Mouse (Mus musculus) forebrain, embryonic 11.5 days (tissue): ENCODE measurements around the gene Zfp626. TPM values are rescaled to one million over a fixed set of nuclear protein-coding genes. Genes with fewer than 3 reads are reported as not detected.
A peak's percentile ranks its signal among the peaks of the same experiment; 100 is the strongest.
"Not testable (repeated sequence)": the region's sequence is repeated elsewhere in the genome, so short reads cannot be mapped to it uniquely, and the experiment has no call there.

Experiments
- ATAC-seq: fragments of 200-750 bp; cut with Nextera tagmentation; replicated peaks from 2 replicates; pipeline ENCODE4 v1.8.0; 2017; ENCODE audit warnings: moderate TSS enrichment; ENCODE audit not compliant: low FRiP score
- DNase-seq: peaks from one replicate; pipeline ENCODE4 v3.0.0-alpha.2; 2017; ENCODE audit warnings: low spot score
- H3K27ac ChIP-seq: fragments of 300-500 bp; sonication (generic); 2 replicates; pipeline ENCODE4 v1.5.1; 2014; ENCODE audit warnings: low read depth, low read length
- H3K27me3 ChIP-seq: fragments of 300-500 bp; sonication (generic); 2 replicates; pipeline ENCODE4 v1.6.1; 2014; ENCODE audit warnings: mild to moderate bottlenecking, low read length, mixed read lengths; ENCODE audit not compliant: control insufficient read depth, insufficient read depth
- H3K36me3 ChIP-seq: fragments of 300-500 bp; sonication (generic); 2 replicates; pipeline ENCODE4 v1.6.1; 2014; ENCODE audit warnings: mild to moderate bottlenecking, low read length, moderate library complexity, mixed read lengths; ENCODE audit not compliant: control insufficient read depth, insufficient read depth
- H3K4me1 ChIP-seq: fragments of 300-500 bp; sonication (generic); replicated peaks from 2 replicates; pipeline ENCODE4 v1.6.1; 2014; ENCODE audit warnings: low read length, mixed read lengths; ENCODE audit not compliant: control insufficient read depth, insufficient read depth
- H3K4me2 ChIP-seq: fragments of 300-500 bp; sonication (generic); 2 replicates; pipeline ENCODE4 v1.6.1; 2014; ENCODE audit warnings: low read depth, mild to moderate bottlenecking, low read length, moderate library complexity, mixed read lengths; ENCODE audit not compliant: severe bottlenecking
- H3K4me3 ChIP-seq: fragments of 300-500 bp; sonication (generic); 2 replicates; pipeline ENCODE4 v1.5.1; 2014; ENCODE audit warnings: low read depth, low read length
- H3K9ac ChIP-seq: fragments of 300-500 bp; sonication (generic); 2 replicates; pipeline ENCODE4 v1.6.1; 2014; ENCODE audit warnings: low read length
- H3K9me3 ChIP-seq: fragments of 300-500 bp; sonication (generic); 2 replicates; pipeline ENCODE4 v1.6.1; 2016; ENCODE audit warnings: low read length, mixed read lengths; ENCODE audit not compliant: control insufficient read depth
- WGBS: fragments of 180-500 bp; shearing (Covaris S2); extraction: QIAGEN DNeasy Blood & Tissue Kit; methylation state at CpG from one replicate; pipeline ENCODE4 v1.1.7; 2014; 5-methylcytosine and 5-hydroxymethylcytosine counted together
- polyA plus RNA-seq: library from polyadenylated mRNA; unstranded; fragments of >200 nt; fragmentation: Nextera tagmentation; extraction: Ambion mirVana; gene quantifications from 2 replicates; pipeline ENCODE4 v1.2.1, GENCODE M21; 2014

The Zfp626 gene
- polyA plus RNA-seq = 3.1 and 3.3 TPM in 2 replicates

DNA sequence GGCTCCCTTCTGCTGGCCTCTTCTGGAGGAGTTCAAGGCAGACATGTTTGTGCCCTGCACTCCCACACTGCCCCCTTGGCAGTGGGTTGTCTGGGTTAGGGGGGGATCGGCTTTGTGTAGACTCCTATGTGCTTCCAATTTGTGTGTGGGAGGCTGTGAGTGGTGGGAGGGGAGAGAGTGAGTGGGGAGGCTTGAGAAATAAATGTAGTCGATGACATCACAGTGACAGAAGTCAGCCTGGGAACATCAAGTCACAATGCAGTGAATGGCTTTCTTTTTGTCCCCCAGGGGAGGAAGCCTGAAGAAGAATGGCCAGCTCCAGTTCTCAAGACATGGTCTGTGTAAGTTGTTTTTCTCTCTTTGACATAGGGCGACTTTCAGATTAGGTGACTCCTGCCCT lies at the start of gene Zfp626:
Zfp626 (plus strand) TSS at position 301 of the 400 bp plus-strand sequence.
- not testable (repeated sequence) for H3K4me1 ChIP-seq, H3K4me2 ChIP-seq, H3K9me3 ChIP-seq, DNase-seq, H3K36me3 ChIP-seq, H3K27me3 ChIP-seq, ATAC-seq, H3K4me3 ChIP-seq, H3K27ac ChIP-seq, H3K9ac ChIP-seq
- 95% methylated on average over 3 of the region's 3 CpGs for WGBS

DNA sequence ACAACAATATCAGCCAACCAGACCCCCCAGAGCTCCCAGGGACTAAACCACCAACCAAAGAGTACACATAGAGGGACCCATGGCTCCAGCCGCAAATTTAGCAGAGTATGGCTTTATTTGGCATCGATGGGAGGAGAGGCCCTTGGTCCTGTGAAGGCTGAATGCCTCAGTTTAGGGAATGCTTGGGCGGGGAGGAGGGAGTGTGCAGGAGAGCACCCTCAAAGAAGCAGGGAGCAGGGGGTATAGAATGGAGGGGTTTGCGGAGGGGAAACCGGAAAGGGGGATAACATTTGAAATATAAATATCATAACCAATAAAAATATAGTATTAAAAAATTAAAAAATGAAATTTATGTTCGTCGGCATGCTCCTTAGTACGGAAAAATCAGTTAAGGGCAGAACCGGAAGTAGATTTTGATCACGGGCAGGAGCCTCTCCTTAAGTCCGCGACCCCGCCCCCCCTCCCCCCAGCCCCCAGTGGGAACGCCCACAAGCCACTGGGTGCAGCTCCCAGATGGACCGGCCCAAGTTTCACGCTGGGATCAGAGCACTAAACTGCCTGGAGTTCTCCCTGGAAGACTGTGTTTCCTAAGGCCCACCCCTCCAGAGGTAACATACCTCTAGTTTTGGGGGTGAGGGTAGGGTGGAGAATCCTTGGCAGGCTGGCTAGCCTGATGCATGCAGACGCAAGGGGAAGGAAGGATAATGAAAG lies 41.7 kb upstream of the Zfp626 start:
- 13% methylated on average over 17 of the region's 17 CpGs for WGBS
- DNase-seq (peak; percentile 56), ATAC-seq (0 out of 2 replicates have a peak, but pooled peaks have one; percentile 60)
- no peaks in the 10 kb centered on the region for H3K36me3 ChIP-seq
- H3K4me3 ChIP-seq = peak overlapping the region; percentile 19; the same call in 1 of the 2 replicates
- no peak overlapping the region; the same call in 1 of the 2 replicates for H3K9ac ChIP-seq
- H3K27me3 ChIP-seq = no peaks in the 10 kb centered on the region
- peaks cover 2% of the 10 kb centered on the region; the same call in 1 of the 2 replicates for H3K4me1 ChIP-seq
- no peak overlapping the region for H3K27ac ChIP-seq
- no peaks in the 10 kb centered on the region for H3K9me3 ChIP-seq
- peak overlapping the region; percentile 52 for H3K4me2 ChIP-seq

DNA sequence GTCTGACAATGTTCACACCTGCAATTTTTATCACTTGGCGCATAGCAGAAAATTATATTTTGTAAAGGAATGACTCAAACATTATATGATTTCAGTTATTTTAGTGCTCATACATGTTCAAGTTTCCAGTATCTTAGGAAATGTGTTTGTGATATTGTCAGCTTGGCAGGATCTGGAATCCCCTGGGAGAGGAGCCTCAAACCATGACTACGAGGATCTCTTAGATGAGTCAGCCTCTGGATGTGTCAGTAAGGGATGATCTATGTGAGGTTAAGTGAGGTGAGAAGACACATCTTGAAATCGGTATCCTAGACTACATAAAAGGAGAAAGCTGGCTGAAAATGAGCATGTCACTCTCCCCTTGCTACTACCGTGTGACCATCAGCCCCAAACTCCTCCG lies 17.7 kb upstream of the Zfp626 start:
- no peak overlapping the region for H3K4me2 ChIP-seq
- no peak overlapping the region for H3K27ac ChIP-seq

DNA sequence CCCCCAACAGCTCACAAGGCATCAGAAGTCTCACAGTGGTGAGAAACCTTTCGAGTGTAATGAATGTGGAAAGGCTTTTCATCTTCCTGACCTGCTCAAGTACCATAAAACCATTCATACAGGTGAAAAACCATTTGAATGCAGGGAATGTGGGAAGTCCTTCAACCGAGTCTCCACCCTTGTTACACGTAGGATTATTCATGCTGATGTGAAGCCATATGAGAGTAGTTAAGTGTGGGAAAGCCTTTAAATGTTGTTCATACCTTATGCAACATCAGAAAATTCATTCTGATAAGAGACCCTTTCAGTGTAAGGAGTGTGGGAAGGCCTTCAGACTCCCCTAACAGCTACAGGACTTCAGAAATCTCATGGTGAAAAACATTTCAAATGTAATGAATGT lies 13.1 kb upstream of the Zfp626 start:
- H3K36me3 ChIP-seq, H3K4me2 ChIP-seq, H3K9ac ChIP-seq, H3K4me3 ChIP-seq, H3K27me3 ChIP-seq, DNase-seq, H3K9me3 ChIP-seq, H3K4me1 ChIP-seq, ATAC-seq: not testable (repeated sequence)
- H3K27ac ChIP-seq = peak overlapping the region; percentile 70
- WGBS = 56% methylated on average over 3 of the region's 3 CpGs

More for the DNA sequence above, 17.7 kb upstream of the Zfp626 start:
- no peaks in the 10 kb centered on the region; the same call in 1 of the 2 replicates for H3K4me1 ChIP-seq
- DNase-seq (no peak), ATAC-seq (no peak)
- H3K36me3 ChIP-seq = no peaks in the 10 kb centered on the region
- H3K9ac ChIP-seq = no peak overlapping the region
- H3K9me3 ChIP-seq = peaks cover 6% of the 10 kb centered on the region; the same call in 1 of the 2 replicates
- WGBS = 90% methylated on average over 5 of the region's 5 CpGs
- H3K27me3 ChIP-seq = no peaks in the 10 kb centered on the region
- no peak overlapping the region for H3K4me3 ChIP-seq

DNA sequence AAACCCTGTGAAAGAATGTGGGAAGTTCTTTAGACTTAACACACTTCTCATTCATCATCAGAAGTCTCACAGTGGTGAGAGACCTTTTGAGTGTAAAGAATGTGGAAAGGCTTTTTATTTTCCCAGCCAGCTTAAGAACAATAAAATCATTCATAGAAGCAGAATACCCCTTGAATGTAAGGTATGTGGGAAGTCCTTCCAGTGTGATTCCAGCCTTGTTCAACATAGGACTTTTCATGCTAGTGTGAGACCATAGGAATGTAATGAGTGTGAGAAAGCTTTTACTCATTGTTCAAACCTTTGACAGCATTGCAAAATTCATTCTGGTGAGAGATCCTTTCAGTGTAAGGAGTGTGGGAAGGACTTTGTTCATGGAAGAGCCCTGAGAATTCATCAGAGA lies 12.4 kb upstream of the Zfp626 start:
- Histone ChIP-seq H3K9ac (no peak overlapping the region), H3K27ac (peak overlapping the region; percentile 70), H3K4me1 (peaks cover 8% of the 10 kb centered on the region), H3K9me3 (no peaks in the 10 kb centered on the region; the same call in 1 of the 2 replicates), H3K4me3 (no peak overlapping the region), H3K4me2 (no peak overlapping the region), H3K27me3 (no peaks in the 10 kb centered on the region), H3K36me3 (no peaks in the 10 kb centered on the region)
- DNase-seq (no peak), ATAC-seq (0 out of 2 replicates have a peak, but pooled peaks have one; percentile 19)

DNA sequence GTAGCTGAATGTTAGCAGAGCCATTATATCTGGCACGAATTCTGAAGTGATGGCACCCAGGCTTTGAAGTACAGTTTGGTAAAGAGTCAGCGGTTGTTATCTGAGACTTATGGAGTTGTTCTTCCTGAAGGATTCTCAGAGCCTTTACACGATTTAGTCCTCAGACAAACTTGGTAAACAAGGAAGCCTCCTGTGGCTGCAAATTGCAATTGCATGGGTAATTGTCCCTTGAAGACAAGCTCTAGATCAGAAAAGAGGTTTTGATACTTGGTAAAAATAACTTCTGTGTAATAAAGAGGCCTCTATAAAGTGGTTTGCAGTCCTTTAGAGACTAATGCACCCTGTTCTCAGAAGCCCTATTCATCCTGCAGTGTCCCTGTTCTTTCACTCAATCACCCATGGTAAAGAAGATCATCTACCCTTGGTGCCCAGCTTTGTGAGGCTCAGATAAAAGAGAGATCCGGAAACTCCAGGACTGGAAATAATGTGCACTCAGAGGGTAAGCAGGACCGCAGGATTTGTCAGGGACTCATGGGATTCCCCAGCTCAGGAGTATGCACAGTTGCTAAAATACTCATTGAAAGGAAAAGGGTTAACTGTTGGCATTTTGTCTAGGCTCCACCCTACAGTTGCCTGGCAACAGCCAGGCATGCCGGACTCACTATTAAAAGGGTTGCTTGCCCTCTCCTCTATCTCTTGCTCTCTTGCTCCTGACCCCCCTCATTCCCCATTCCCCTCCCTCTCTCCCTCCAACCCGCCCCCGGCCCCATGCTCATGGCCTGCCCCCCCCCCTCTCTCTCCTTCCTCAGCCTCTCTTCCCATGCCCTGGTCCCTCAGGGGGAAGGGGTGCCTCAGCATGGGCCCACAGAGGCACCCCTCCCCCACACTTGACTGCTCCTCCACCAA lies 8.8 kb upstream of the Zfp626 start:
- Histone ChIP-seq H3K27me3 (no peaks in the 10 kb centered on the region), H3K36me3 (no peaks in the 10 kb centered on the region), H3K4me1 (peaks cover 8% of the 10 kb centered on the region), H3K4me2 (peak overlapping the region; percentile 18; the same call in 1 of the 2 replicates), H3K27ac (peak overlapping the region; percentile 90), H3K9me3 (no peaks in the 10 kb centered on the region; the same call in 1 of the 2 replicates), H3K9ac (no peak overlapping the region), H3K4me3 (no peak overlapping the region)
- ATAC-seq = peak; percentile 96
- DNase-seq = peak; percentile 83
- 21% methylated on average over 7 of the region's 8 CpGs for WGBS

DNA sequence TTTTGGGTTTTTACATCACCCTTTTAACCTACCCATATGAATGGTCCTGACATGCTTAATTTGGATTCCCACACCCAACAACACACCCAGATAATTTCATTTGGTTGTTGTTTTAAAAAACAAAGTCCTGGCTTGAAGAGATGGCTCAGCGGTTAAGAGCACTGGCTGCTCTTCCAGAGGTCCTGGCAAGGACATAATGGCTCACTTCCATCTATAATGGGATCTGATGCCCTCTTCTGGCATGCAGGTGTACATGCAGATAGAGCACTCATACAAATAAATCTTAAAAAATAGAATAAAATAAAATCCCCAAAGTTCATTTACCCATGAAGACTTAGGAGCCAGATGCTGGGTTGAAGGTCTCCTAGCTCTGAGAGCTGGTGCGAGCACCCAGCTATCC lies 5.9 kb upstream of the Zfp626 start:
- Histone ChIP-seq H3K9me3 (no peaks in the 10 kb centered on the region; the same call in 1 of the 2 replicates), H3K4me1 (peaks cover 4% of the 10 kb centered on the region), H3K27ac (no peak overlapping the region), H3K4me2 (no peak overlapping the region), H3K27me3 (no peaks in the 10 kb centered on the region), H3K9ac (no peak overlapping the region), H3K36me3 (no peaks in the 10 kb centered on the region), H3K4me3 (no peak overlapping the region)
- DNase-seq = no peak
- WGBS = 54% methylated on average over 2 of the region's 2 CpGs
- no peak for ATAC-seq

DNA sequence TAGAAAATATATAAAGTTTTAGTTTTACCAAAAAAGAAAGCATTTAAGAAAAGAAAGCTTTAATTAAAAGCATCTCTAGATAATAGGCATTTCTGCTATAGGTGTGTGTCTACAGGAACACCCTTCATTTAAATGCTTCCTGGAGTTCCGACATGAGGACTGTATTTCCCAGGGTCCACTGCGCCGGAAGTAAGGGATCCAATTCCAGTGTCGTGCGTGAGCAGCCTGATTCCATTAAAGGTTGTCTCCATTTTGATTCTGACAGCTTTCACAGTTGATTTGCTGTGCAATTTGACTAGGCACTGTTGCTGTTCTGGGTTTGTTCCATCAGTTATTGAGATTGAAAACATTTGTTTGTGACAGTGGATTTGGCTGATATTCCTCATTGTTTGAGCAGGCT lies 4.0 kb upstream of the Zfp626 start:
- WGBS = 71% methylated on average over 5 of the region's 5 CpGs
- Histone ChIP-seq H3K9me3 (no peaks in the 10 kb centered on the region), H3K27ac (no peak overlapping the region), H3K36me3 (no peaks in the 10 kb centered on the region), H3K27me3 (no peaks in the 10 kb centered on the region), H3K4me3 (no peak overlapping the region), H3K4me1 (no peaks in the 10 kb centered on the region; the same call in 1 of the 2 replicates), H3K9ac (no peak overlapping the region), H3K4me2 (no peak overlapping the region)
- no peak for ATAC-seq
- DNase-seq = no peak
